In the genomic region with DNA sequence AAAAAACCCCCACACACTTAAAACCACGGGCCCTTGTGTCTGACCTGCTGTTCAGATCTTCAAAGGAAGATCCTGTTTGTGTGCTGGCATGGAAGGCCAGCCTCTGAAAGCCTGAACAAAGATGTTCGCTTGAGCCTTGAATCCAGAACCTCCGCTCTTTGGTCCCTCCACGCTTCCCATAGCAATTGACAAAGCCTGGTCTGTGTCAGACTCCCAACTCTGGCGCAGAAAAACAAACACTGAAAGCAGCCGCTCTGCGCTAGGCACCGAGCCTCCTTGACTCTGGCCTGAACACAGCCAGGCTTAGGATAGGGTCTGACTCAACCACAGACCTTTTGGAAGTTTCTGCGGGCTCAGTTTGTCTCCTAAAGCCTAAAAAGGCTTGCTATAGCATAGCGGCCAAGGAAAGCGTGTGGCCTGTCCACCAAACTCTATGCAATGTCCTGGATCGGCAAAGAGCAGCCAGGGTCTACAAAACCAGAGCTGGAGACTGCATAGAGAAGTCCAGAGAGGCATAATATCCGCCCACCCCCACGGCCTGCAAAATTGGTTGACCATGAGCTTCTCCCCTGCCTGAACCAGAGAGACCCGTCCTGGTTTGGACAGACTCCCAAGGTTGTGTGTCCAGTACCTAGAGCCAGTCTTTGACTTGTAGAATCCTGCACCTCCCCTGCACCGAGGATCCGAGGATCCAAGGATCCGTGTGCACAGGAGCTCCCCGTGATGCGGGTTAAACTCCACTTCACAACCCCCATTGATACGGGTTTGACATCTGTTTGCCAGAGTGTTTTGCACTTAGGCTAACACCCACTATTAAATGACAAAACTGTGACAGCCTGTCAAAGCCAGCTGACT, we compare ENCODE assay signal across 15 mouse cellular contexts. TPM values are rescaled to one million over a fixed set of nuclear protein-coding genes. Genes with fewer than 3 reads are reported as not detected.
DNase-seq lines count a peak whose midpoint lies in the region; ATAC-seq lines count a peak whose summit lies in the region.
"Had no signal": no experiment of that assay in that cellular context is flagged by ENCODE, and none has a peak within 500 bp of the region (broad histone marks: within the 10 kb centered on the region; RNA-seq: fewer than 3 reads in every experiment).

No protein-coding gene starts in this region.

- H3K4me1 ChIP-seq in neural tube, embryonic 15.5 days: peaks cover 32% of the 10 kb centered on the region
- H3K4me1 ChIP-seq in forebrain, embryonic 14.5 days (ENCODE audit: control insufficient read depth, insufficient read depth, low read length): peaks cover 28% of the 10 kb centered on the region
- peaks cover 30% of the 10 kb centered on the region for H3K4me1 ChIP-seq in midbrain, embryonic 11.5 days (ENCODE audit: control insufficient read depth, insufficient read depth, low read length)

- intact Hi-C loops in left cerebral cortex, postnatal 25 days (cut with DNase I): loop anchor here (5.0 kb wide), 1 partner anchor 101 kb away; no protein-coding TSS in a partner anchor

- no peak overlapping the region for H3K4me2 ChIP-seq in neural tube, embryonic 15.5 days
- H3K4me2 ChIP-seq in forebrain, embryonic 14.5 days (ENCODE audit: low read length): peak overlapping the region; percentile 89
- no peak overlapping the region for H3K4me2 ChIP-seq in midbrain, embryonic 11.5 days

- peak; percentile 53 for DNase-seq in neural tube, embryonic 10.5 days (ENCODE audit: extremely low spot score, low spot score)
- peak; percentile 78 for DNase-seq in forebrain, embryonic 14.5 days (ENCODE audit: low spot score)
- peak; percentile 96 for DNase-seq in midbrain, embryonic 11.5 days (ENCODE audit: low spot score, missing footprints)
- DNase-seq in left cerebral cortex, postnatal 25 days (ENCODE audit: low spot score in 2 of 2): no peak
- DNase-seq in cerebellum, postnatal 4 days (ENCODE audit: low spot score in 2 of 2): no peak
- no peak for DNase-seq in frontal cortex, adult 2 months (ENCODE audit: extremely low spot score in 1 of 2, low spot score in 1 of 2)
- DNase-seq: cerebellum, postnatal 14 days; kidney, postnatal 10 days; liver; lung, postnatal 36 days; right cerebral cortex, adult 18-20 months had no signal

- no peak for ATAC-seq in neural tube, embryonic 15.5 days (ENCODE audit: low FRiP score)
- peak; percentile 27 for ATAC-seq in forebrain, embryonic 14.5 days
- no peak for ATAC-seq in midbrain, embryonic 11.5 days (ENCODE audit: low FRiP score)
- ATAC-seq: Patski had no signal

- no peak overlapping the region for H3K4me3 ChIP-seq in neural tube, embryonic 15.5 days (replicated peaks)
- peak overlapping the region; percentile 8; the same call in 1 of the 2 replicates for H3K4me3 ChIP-seq in forebrain, embryonic 14.5 days (ENCODE audit: low read depth, low read length)
- no peak overlapping the region for H3K4me3 ChIP-seq in midbrain, embryonic 11.5 days (ENCODE audit: low read depth, low read length)

- no peaks in the 10 kb centered on the region for H3K9me3 ChIP-seq in neural tube, embryonic 15.5 days (replicated peaks)
- H3K9me3 ChIP-seq in forebrain, embryonic 14.5 days (replicated peaks; ENCODE audit: control insufficient read depth, low read length): no peaks in the 10 kb centered on the region
- H3K9me3 ChIP-seq in midbrain, embryonic 11.5 days (ENCODE audit: control insufficient read depth, low read length): no peaks in the 10 kb centered on the region

- no peak overlapping the region for H3K27ac ChIP-seq in neural tube, embryonic 15.5 days (replicated peaks)
- H3K27ac ChIP-seq in forebrain, embryonic 14.5 days (ENCODE audit: low read depth, low read length): peak overlapping the region; percentile 96
- no peak overlapping the region for H3K27ac ChIP-seq in midbrain, embryonic 11.5 days (ENCODE audit: low read depth, low read length)

- no peaks in the 10 kb centered on the region for H3K36me3 ChIP-seq in neural tube, embryonic 15.5 days
- H3K36me3 ChIP-seq in forebrain, embryonic 14.5 days (ENCODE audit: control insufficient read depth, insufficient read depth, low read length): no peaks in the 10 kb centered on the region
- no peaks in the 10 kb centered on the region for H3K36me3 ChIP-seq in midbrain, embryonic 11.5 days (ENCODE audit: control insufficient read depth, insufficient read depth, low read length)

- H3K27me3 ChIP-seq in neural tube, embryonic 15.5 days (replicated peaks): peaks cover 79% of the 10 kb centered on the region
- peaks cover 32% of the 10 kb centered on the region for H3K27me3 ChIP-seq in forebrain, embryonic 14.5 days (replicated peaks; ENCODE audit: control insufficient read depth, insufficient read depth, low read length)
- peaks cover 74% of the 10 kb centered on the region for H3K27me3 ChIP-seq in midbrain, embryonic 11.5 days (ENCODE audit: control insufficient read depth, insufficient read depth, low read length)

- 6% methylated on average over 21 of the region's 21 CpGs for WGBS in neural tube, embryonic 15.5 days
- 5% methylated on average over 21 of the region's 21 CpGs for WGBS in forebrain, embryonic 14.5 days
- 2% methylated on average over 21 of the region's 21 CpGs for WGBS in midbrain, embryonic 11.5 days

- H3K9ac ChIP-seq in neural tube, embryonic 15.5 days (replicated peaks): no peak overlapping the region
- peak overlapping the region; percentile 6; the same call in 1 of the 2 replicates for H3K9ac ChIP-seq in forebrain, embryonic 14.5 days (ENCODE audit: low read length)
- no peak overlapping the region for H3K9ac ChIP-seq in midbrain, embryonic 11.5 days (ENCODE audit: low read length)

RNA-seq across cellular contexts. Expression of gene Sox1, which starts 12.2 kb away (rescaled TPM):
- 0.40 and 0.91 TPM in 2 replicates for polyA plus RNA-seq in neural tube, embryonic 15.5 days (2015; fragmentation: Nextera tagmentation; extraction: Ambion mirVana)
- 5.7 and 6.1 TPM in 2 replicates for polyA plus RNA-seq in forebrain, embryonic 14.5 days (2014; fragmentation: Nextera tagmentation; extraction: Ambion mirVana)
- polyA plus RNA-seq in midbrain, embryonic 11.5 days (2014; fragmentation: Nextera tagmentation; extraction: Ambion mirVana): 8.2 and 8.7 TPM in 2 replicates
- 10 to 100 TPM in 1 of 2 experiments, 1 to 10 TPM in 1; 7.3 to 11.6 TPM for total RNA-seq in left cerebral cortex, postnatal 25 days (2021)
- 11.7 and 13.4 TPM in 2 replicates for polyA plus RNA-seq in frontal cortex, adult 2 months (2012; rRNA removed)
- total RNA-seq: CH12.LX; gastrocnemius, adult 8-10 months had no signal
- polyA plus RNA-seq: Patski had no signal

Comparison
In these comparisons a context has a peak if more than half of its experiments do, and no peak if none do; other contexts are left out.
1. DNase-seq: peak in neural tube, embryonic 10.5 days (single experiment), forebrain, embryonic 14.5 days (single experiment) and midbrain, embryonic 11.5 days (single experiment); none in left cerebral cortex, postnatal 25 days (0 of 2), cerebellum, postnatal 4 days (0 of 2) and frontal cortex, adult 2 months (0 of 2).